Mouse (Mus musculus) limb, embryonic 13.5 days (tissue): Measurements from ENCODE around the gene Gm4778. TPM values are rescaled to one million over a fixed set of nuclear protein-coding genes. Genes with fewer than 3 reads are reported as not detected.
"Not testable (repeated sequence)": the region's sequence is repeated elsewhere in the genome, so short reads cannot be mapped to it uniquely, and the experiment has no call there.

ENCODE experiments used
- ATAC-seq: fragments of 200-750 bp; cut with Nextera tagmentation; 2 replicates; pipeline ENCODE4 v1.8.0; 2017; ENCODE audit warnings: low read depth, moderate number of reproducible peaks, moderate TSS enrichment; ENCODE audit not compliant: low FRiP score
- H3K27ac ChIP-seq: fragments of 300-500 bp; sonication (generic); 2 replicates; pipeline ENCODE4 v1.5.1; 2015; ENCODE audit warnings: inconsistent platforms, mild to moderate bottlenecking, moderate library complexity
- H3K27me3 ChIP-seq: fragments of 300-500 bp; sonication (generic); 2 replicates; pipeline ENCODE4 v1.6.1; 2015; ENCODE audit warnings: mild to moderate bottlenecking, inconsistent platforms
- H3K36me3 ChIP-seq: fragments of 300-500 bp; sonication (generic); 2 replicates; pipeline ENCODE4 v1.6.1; 2015; ENCODE audit warnings: inconsistent platforms, mild to moderate bottlenecking, moderate library complexity
- H3K4me1 ChIP-seq: fragments of 300-500 bp; sonication (generic); 2 replicates; pipeline ENCODE4 v1.6.1; 2015; ENCODE audit warnings: inconsistent platforms
- H3K4me2 ChIP-seq: fragments of 300-500 bp; sonication (generic); replicated peaks from 2 replicates; pipeline ENCODE4 v1.6.1; 2015; ENCODE audit warnings: inconsistent platforms, mild to moderate bottlenecking, moderate library complexity
- H3K4me3 ChIP-seq: fragments of 300-500 bp; sonication (generic); 2 replicates; pipeline ENCODE4 v1.5.1; 2015; ENCODE audit warnings: moderate library complexity, mild to moderate bottlenecking, inconsistent platforms
- H3K9ac ChIP-seq: fragments of 300-500 bp; sonication (generic); 2 replicates; pipeline ENCODE4 v1.6.1; 2015; ENCODE audit warnings: mild to moderate bottlenecking, inconsistent platforms
- H3K9me3 ChIP-seq: fragments of 300-500 bp; sonication (generic); 2 replicates; pipeline ENCODE4 v1.6.1; 2016; ENCODE audit warnings: inconsistent platforms
- WGBS: fragments of 180-500 bp; shearing (Covaris S2); methylation state at CpG from one replicate; pipeline ENCODE4 v1.1.7; 2015; 5-methylcytosine and 5-hydroxymethylcytosine counted together
- polyA plus RNA-seq: library from polyadenylated mRNA; unstranded; fragments of >200 nt; fragmentation: Nextera tagmentation; extraction: Ambion mirVana; gene quantifications from 2 replicates; pipeline ENCODE4 v1.2.1, GENCODE M21; 2015

Gene Gm4778
- polyA plus RNA-seq = not detected in 2 replicates

DNA sequence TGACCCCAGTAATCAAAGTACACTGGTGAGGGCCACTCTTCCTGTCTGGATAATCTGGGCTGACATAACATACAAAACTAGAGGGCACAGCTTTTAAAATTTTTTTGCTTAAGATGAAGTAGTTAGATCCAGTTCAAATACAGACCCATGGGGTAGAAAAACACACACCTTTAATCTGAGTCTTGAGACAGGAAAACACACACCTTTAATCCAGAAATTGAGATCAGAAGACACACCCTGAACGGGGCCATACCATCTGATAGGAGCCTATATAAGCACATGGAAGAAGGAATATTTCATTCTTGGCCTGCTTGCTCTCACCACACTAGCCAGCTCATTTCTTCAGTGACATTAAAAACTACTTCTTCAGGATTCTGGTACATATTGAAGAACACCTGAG lies at the start of gene Gm4778:
Gm4778 (plus strand) TSS at position 301 of the 400 bp plus-strand sequence.
- H3K4me2 ChIP-seq, H3K27me3 ChIP-seq, ATAC-seq, H3K9me3 ChIP-seq, H3K9ac ChIP-seq, H3K36me3 ChIP-seq, H3K27ac ChIP-seq, H3K4me3 ChIP-seq, H3K4me1 ChIP-seq: not testable (repeated sequence)
- 91% methylated on average over 1 of the region's 1 CpGs for WGBS

DNA sequence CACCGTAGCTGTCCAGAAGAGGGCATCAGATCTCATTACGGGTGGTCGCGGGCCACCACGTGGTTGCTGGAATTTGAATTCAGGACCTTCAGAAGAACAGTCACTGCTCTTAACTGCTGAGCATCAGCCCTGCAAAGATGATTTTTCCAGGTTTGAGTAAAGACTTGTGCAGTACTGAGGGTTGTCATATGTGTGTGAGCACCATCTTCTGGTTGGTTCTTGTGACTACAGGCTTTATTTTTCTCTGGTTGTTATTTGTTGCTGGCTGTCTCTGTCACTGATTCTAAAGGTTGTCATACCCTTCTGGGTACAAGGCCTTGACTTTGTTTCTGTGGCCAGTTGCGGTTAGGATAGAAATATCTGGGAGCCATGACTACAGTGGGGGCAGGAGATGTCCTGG lies 3.2 kb upstream of the Gm4778 start:
- H3K27me3 ChIP-seq = no peaks in the 10 kb centered on the region
- no peak overlapping the region for H3K27ac ChIP-seq
- no peak overlapping the region for H3K4me2 ChIP-seq
- no peak overlapping the region for H3K4me3 ChIP-seq
- WGBS = 52% methylated on average over 6 of the region's 6 CpGs
- no peaks in the 10 kb centered on the region for H3K36me3 ChIP-seq
- no peak for ATAC-seq
- H3K4me1 ChIP-seq = no peaks in the 10 kb centered on the region
- no peaks in the 10 kb centered on the region for H3K9me3 ChIP-seq
- H3K9ac ChIP-seq = no peak overlapping the region

DNA sequence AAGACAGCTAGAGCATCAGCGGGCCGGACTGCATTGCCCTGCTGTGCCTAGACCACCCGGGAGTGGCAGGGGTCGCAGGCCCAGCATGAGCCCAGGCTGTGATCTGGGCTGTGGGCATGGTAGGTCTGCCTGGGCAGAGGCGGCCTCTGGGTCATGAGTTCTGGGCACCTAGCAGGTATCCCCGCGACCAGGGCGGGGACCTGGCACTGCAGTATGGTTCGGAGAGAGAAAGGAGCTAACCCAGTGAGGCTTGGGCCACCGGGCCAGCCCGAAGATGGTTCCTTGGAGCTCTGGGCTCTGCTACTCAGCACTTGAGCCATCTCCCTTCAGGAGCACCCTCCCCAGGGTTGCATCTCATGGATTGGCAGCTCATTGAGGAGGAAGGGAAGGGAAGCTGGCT lies 12.2 kb downstream of the Gm4778 start:
- Histone ChIP-seq H3K4me3 (no peak overlapping the region), H3K4me2 (no peak overlapping the region), H3K36me3 (no peaks in the 10 kb centered on the region), H3K9me3 (no peaks in the 10 kb centered on the region), H3K27me3 (no peaks in the 10 kb centered on the region), H3K27ac (no peak overlapping the region), H3K9ac (no peak overlapping the region), H3K4me1 (no peaks in the 10 kb centered on the region)
- no peak for ATAC-seq
- 87% methylated on average over 11 of the region's 11 CpGs for WGBS

DNA sequence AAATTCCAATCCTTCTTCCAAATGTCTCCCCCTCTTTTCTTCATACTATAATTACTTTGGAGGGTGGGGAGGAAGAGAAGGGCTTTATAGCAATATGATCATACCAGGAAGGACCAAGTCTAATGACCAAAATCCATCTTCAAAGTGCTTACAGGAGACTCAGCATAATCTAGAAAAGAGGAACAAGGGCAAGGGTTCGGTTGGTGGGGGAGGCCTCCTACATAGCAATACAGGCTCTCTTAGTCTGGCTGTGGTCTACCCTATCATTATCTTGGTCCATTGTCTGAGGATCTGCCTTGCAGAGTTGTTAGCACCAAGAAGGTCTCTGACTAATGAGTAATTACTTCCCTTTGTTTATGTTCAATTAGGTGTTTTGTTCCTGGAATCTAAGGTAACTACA lies 41.6 kb downstream of the Gm4778 start:
- Histone ChIP-seq H3K4me2 (no peak overlapping the region), H3K9ac (no peak overlapping the region), H3K9me3 (no peaks in the 10 kb centered on the region), H3K4me1 (peaks cover under 1% of the 10 kb centered on the region; the same call in 1 of the 2 replicates), H3K36me3 (no peaks in the 10 kb centered on the region), H3K27ac (no peak overlapping the region), H3K27me3 (no peaks in the 10 kb centered on the region), H3K4me3 (no peak overlapping the region)
- ATAC-seq = no peak
- 77% methylated on average over 1 of the region's 1 CpGs for WGBS

DNA sequence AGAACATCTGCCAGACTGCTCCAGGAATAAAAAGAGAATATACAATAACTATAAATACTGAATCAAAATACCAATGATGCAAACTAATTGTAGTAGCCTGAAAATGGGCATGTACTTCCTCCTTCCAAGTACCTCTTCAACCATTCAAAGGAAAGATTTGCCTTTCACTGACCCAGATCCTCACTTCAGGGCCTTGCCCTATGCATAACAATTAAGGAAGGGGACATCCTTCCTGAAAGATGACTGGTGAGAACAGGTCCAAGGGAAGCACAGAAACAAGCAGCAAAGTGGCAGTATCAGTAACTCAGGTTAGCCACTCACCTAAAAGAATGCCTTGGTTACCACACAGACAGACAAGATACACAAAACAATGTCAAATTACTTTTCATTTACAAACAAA lies 43.1 kb downstream of the Gm4778 start:
- peaks cover 7% of the 10 kb centered on the region; the same call in 1 of the 2 replicates for H3K4me1 ChIP-seq
- H3K27ac ChIP-seq = no peak overlapping the region
- H3K36me3 ChIP-seq = no peaks in the 10 kb centered on the region
- H3K4me3 ChIP-seq = no peak overlapping the region
- no peak overlapping the region for H3K4me2 ChIP-seq
- H3K9ac ChIP-seq = no peak overlapping the region
- no peaks in the 10 kb centered on the region for H3K9me3 ChIP-seq
- H3K27me3 ChIP-seq = no peaks in the 10 kb centered on the region
- no peak for ATAC-seq

DNA sequence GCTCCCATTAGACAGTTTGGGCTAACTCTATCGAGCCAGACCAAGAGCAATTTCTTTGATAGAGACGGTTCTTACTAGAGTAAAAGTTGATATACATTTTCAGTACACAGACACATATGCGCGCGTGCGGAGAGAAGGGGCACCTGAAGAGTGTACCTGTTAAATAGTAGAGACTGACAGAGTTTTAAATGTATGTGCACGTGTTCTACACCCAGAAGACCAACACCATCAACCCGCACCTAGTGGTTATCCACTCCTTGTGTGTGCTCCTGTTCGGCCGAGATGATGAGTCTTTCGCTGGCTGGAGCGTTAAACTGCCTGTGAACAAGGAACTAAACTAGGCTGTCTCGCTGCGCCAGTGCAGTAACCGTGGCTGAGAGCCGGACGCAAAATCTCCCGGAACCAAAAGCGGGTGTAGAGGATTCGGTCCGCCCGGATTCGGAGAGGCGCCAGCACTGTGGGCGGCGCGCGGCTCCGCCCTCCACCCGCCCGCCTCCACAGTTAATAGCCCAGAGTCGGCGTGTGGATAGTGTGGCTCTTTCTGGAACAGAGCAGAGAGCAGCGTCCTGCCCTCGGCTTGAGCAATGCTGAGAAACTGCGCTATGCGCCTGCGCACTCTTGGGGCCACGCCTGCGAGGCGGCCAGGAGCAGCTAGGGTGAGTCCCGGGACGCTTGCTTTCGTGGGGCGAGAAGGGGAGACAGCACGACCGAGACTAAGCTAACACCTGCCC lies 46.0 kb downstream of the Gm4778 start, which contains the start of gene Them4:
Them4 (plus strand) TSS at position 457 of the 731 bp plus-strand sequence.
- WGBS = 2% methylated on average over 47 of the region's 47 CpGs

DNA sequence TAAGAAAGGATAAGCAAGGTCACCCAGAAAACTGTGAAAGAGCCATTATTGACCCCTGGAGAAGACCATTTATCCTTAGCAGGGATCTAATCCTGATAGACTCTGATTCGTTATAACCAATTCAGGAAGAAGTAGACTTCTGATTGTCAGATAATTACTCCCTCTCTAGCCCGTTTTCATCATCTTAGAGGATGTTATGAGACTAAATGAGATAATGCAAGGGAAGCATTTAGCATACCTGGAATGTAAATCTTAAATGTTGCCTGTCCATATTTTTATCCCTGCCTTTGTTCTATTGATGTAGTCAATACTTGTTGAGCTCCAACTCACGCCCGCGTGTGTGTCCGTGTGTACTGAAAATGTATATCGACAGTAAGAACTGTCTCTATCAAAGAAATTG lies 46.7 kb downstream of the Gm4778 start:
- peaks cover 7% of the 10 kb centered on the region; the same call in 1 of the 2 replicates for H3K4me1 ChIP-seq
- 50% methylated on average over 7 of the region's 7 CpGs for WGBS
- ATAC-seq = no peak
- no peaks in the 10 kb centered on the region for H3K9me3 ChIP-seq
- H3K4me2 ChIP-seq = peak overlapping the region; percentile 65
- H3K9ac ChIP-seq = peak overlapping the region; percentile 70
- H3K4me3 ChIP-seq = peak overlapping the region; percentile 54
- H3K27ac ChIP-seq = peak overlapping the region; percentile 62
- H3K27me3 ChIP-seq = no peaks in the 10 kb centered on the region
- H3K36me3 ChIP-seq = no peaks in the 10 kb centered on the region

More for the DNA sequence above, 46.0 kb downstream of the Gm4778 start, which contains the start of gene Them4:
- Histone ChIP-seq H3K4me1 (peaks cover 7% of the 10 kb centered on the region; the same call in 1 of the 2 replicates), H3K27ac (peak within 1 kb of the TSS; percentile 62), H3K9ac (peak within 1 kb of the TSS; percentile 70), H3K4me3 (peak within 1 kb of the TSS; percentile 54), H3K36me3 (no peaks in the 10 kb centered on the region), H3K4me2 (peak within 1 kb of the TSS; percentile 65), H3K9me3 (no peaks in the 10 kb centered on the region), H3K27me3 (no peaks in the 10 kb centered on the region)
- peak; percentile 100 for ATAC-seq

DNA sequence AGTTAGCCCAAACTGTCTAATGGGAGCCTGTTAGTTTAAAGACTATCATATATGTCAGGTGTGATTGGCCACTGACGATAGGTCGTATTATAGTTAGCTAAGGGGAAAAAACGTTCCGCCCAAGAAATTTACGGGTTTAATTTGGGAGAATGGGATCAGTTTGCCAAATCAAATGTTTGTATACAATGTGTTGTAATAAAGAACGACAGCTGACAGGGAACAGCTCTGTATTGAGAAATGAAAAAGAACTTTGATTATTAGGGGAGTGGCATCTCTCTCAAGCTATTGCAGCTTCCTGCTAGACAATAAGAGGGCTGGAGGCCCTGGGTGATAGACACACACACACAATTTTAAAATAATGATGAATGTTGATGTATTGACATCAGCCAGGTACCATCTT lies 47.1 kb downstream of the Gm4778 start:
- Histone ChIP-seq H3K4me3 (peak overlapping the region; percentile 54), H3K9ac (peak overlapping the region; percentile 70; the same call in 1 of the 2 replicates), H3K27ac (0 out of 2 replicates have a peak overlapping the region, but pooled peaks have one; percentile 22), H3K36me3 (no peaks in the 10 kb centered on the region), H3K27me3 (no peaks in the 10 kb centered on the region), H3K4me2 (peak overlapping the region; percentile 65), H3K9me3 (no peaks in the 10 kb centered on the region), H3K4me1 (peaks cover 7% of the 10 kb centered on the region; the same call in 1 of the 2 replicates)
- 65% methylated on average over 6 of the region's 6 CpGs for WGBS
- ATAC-seq = no peak

DNA sequence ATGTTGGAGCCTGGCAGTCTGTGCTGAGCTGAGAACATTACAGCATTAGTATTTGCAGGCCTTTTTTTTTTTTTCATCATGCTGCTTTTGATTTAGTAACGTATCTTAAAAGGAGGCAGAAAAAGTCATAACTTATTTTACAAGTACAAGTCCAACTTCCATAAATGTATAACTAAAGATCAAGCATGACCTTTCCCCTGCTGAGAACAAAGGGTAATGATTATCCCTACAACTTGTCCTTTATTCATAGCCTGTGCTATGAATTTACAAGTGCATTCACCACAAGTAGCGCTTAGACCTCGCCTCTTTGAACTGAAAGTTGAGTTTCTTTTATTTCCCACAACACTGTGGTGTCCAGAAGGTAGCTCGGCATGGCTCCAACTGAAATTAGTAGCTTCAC lies 47.5 kb downstream of the Gm4778 start:
- H3K4me1 ChIP-seq = peaks cover 7% of the 10 kb centered on the region; the same call in 1 of the 2 replicates

More for the DNA sequence above, 47.5 kb downstream of the Gm4778 start:
- Histone ChIP-seq H3K27ac (no peak overlapping the region), H3K9ac (no peak overlapping the region), H3K4me2 (peak overlapping the region; percentile 65), H3K4me3 (no peak overlapping the region), H3K9me3 (no peaks in the 10 kb centered on the region), H3K36me3 (no peaks in the 10 kb centered on the region), H3K27me3 (no peaks in the 10 kb centered on the region)
- ATAC-seq = no peak
- 71% methylated on average over 4 of the region's 4 CpGs for WGBS

Other genes starting within 250 kb of the Gm4778 start
- gene Gm9125, start 209.2 kb upstream of the Gm4778 start, polyA plus RNA-seq = not detected in 2 replicates
- gene Gm10697, start 191.4 kb upstream of the Gm4778 start, polyA plus RNA-seq = not detected in 2 replicates
- gene Gm10696, start 85.8 kb upstream of the Gm4778 start, polyA plus RNA-seq = not detected in 2 replicates
- not detected in 2 replicates for gene Gm5286, start 67.3 kb upstream of the Gm4778 start, polyA plus RNA-seq
- 11.2 and 11.5 TPM in 2 replicates for gene Them4, start 46.1 kb downstream of the Gm4778 start, polyA plus RNA-seq
- gene Them5, start 78.1 kb downstream of the Gm4778 start, polyA plus RNA-seq = 2.3 and 2.4 TPM in 2 replicates
- 2.5 and 3.1 TPM in 2 replicates for gene C2cd4d, start 98.4 kb downstream of the Gm4778 start, polyA plus RNA-seq
- gene Rorc, start 108.8 kb downstream of the Gm4778 start, polyA plus RNA-seq = 0.98 and 1.0 TPM in 2 replicates
- gene Lingo4, start 134.5 kb downstream of the Gm4778 start, polyA plus RNA-seq = 0.06 and 0.14 TPM in 2 replicates
- gene Tdrkh, start 149.2 kb downstream of the Gm4778 start, polyA plus RNA-seq = 8.4 and 8.9 TPM in 2 replicates
- gene Mrpl9, start 179.3 kb downstream of the Gm4778 start, polyA plus RNA-seq = 66.8 and 67.0 TPM in 2 replicates
- gene Oaz3, start 179.9 kb downstream of the Gm4778 start, polyA plus RNA-seq = 0.73 and 0.94 TPM in 2 replicates
- gene Celf3, start 214.3 kb downstream of the Gm4778 start, polyA plus RNA-seq = 2.4 and 3.7 TPM in 2 replicates
- gene Riiad1, start 216.3 kb downstream of the Gm4778 start, polyA plus RNA-seq = 1.8 and 2.0 TPM in 2 replicates